Mouse (Mus musculus) heart, adult 10 weeks (tissue): Measurements from ENCODE around the gene 1810037I17Rik. TPM values are rescaled to one million over a fixed set of nuclear protein-coding genes. Genes with fewer than 3 reads are reported as not detected.

Experiments
- polyA plus RNA-seq: library from polyadenylated mRNA; stranded (reverse); fragments of 350-450 nt; fragmentation: Illumina TruSeq; extraction: RNeasy Lipid Tissue Mini Kit (QIAGEN cat#74804); gene quantifications from one replicate; pipeline ENCODE4 v1.2.3, GENCODE M21; 2014; ENCODE audit warnings: low read depth, low replicate concordance

The 1810037I17Rik gene
- polyA plus RNA-seq = 55.0 TPM

DNA sequence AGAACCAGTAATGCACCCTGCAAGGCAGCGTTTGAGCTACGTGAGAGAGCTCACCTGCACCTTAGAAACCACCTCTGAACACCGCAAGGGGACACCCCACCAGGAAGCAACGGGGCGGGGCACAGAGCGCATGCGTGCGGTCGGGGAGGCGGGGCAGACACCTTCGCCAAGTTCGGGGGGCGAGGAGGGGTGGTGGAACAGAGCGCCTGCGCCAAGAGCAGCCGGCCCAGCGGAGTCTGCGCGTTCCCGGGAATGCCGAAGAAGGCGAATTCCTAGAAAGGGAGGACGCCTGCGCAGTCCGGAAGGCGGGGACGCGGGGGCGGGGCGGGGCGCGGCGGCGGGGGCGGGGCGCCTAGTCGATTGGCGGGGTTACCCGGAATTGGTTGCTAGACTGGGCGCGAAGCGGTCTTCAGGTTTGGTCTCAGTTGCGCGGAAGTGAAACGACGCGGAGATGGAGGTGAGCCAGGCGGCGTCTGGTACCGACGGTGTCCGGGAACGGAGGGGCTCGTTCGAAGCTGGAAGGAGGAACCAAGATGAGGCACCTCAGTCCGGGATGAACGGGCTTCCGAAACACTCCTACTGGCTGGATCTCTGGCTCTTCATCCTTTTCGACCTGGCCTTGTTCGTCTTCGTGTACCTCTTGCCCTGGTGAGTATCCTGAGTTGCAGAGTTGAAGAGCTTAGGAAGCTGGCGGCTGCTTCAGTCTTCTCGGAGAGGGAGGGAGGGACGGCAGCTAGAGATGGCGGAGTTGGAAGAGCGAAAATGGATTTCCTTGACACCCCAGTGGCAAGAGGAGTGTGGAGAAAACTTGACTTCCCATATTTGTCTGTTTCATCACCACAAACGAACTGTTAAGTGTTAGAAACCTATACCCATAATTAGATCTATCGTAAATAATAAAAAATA, at the start of gene 1810037I17Rik:
Gene 1810037I17Rik, plus strand, starts transcription at position 195 of the 906 bp plus-strand sequence.

DNA sequence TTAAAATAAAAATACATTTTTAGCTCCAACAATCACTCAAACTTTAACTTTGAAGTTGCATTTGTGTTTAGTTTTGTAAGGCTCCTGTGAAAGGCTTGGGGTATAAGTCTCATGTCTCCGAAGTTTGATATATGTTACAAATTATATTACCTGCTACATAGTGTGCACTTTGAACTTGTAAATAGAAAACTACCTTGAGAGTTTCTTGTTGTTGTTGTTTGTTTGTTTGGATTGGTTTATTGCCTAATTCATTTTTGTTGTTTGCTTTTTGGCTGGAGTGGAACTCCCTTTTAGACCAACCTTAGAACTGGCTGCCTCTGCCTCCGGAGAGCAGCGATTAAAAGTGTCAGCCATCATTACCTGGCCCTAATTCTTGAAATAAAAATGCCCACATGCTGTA, 29.2 kb upstream of the 1810037I17Rik start, which contains the start of gene Fabp2:
Gene Fabp2, plus strand, starts transcription at position 301 of the 400 bp plus-strand sequence.

DNA sequence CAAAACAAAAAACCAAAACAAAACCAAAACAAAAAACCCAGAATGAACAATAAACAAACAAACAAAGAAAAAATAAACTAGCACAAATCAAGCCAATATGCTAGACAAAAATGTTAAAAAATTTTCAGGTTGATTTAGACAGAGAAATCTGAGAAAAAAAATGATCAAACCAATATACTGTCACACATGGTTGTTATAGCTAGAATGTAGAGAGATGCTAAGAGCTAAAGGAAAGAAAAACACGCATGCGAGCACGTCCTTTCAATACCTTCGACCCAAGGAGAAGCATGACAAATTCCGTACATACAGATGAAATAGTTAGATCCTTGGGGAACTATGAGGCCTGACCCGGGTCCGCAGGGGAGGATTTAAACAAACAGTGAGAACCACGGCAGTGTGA, 4.7 kb upstream of the 1810037I17Rik start, which contains the start of gene Gm10959:
Gene Gm10959, minus strand, starts transcription at position 101 of the 400 bp plus-strand sequence.

Other genes starting within 250 kb of the 1810037I17Rik start
- gene Pde5a, start 195.3 kb upstream of the 1810037I17Rik start, polyA plus RNA-seq = 2.6 TPM
- 0.86 TPM for gene Fabp2, start 29.1 kb upstream of the 1810037I17Rik start, polyA plus RNA-seq
- not detected for gene Gm10959, start 4.8 kb upstream of the 1810037I17Rik start, polyA plus RNA-seq
- 5.3 TPM for gene Usp53, start 60.3 kb downstream of the 1810037I17Rik start, polyA plus RNA-seq
- 1,560 TPM for gene Myoz2, start 110.8 kb downstream of the 1810037I17Rik start, polyA plus RNA-seq